In the genomic region with DNA sequence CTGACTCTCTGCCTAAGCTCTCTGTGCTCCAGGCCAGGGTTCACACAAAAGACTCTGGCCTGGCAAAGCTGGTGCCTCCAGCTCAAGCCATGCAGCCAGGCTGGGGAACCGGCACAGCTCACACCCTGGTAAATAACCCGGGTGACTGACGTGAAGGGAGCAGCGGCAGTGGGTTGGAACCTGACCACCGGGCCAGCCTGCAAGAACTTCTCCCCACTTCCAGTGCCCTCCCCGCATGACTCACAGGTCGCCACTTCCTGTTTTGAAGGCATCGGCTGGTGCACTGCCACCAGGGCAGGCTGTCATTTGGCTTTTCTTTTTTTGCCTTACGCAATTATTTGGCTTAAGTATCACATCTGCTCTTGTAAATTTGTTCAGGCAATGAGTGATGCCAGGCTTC, we compare ENCODE assay signal across 9 mouse cellular contexts.
DNase-seq lines count a peak whose midpoint lies in the region; ATAC-seq and TF ChIP-seq lines count a peak whose summit lies in the region.
"Had no signal": no experiment of that assay in that cellular context is flagged by ENCODE, and none has a peak within 500 bp of the region (broad histone marks: within the 10 kb centered on the region; RNA-seq: fewer than 3 reads in every experiment).

No protein-coding gene starts in this region.

- no peak overlapping the region for H3K27ac ChIP-seq in heart, embryonic 11.5 days (ENCODE audit: low read depth, low read length)
- H3K27ac ChIP-seq in spleen, adult 2 months (ENCODE audit: insufficient read depth, low read length): peak overlapping the region; percentile 98
- H3K27ac ChIP-seq: midbrain, embryonic 12.5 days had no signal

- peaks cover 23% of the 10 kb centered on the region for H3K4me1 ChIP-seq in heart, embryonic 11.5 days (ENCODE audit: control insufficient read depth, insufficient read depth, low read length)
- H3K4me1 ChIP-seq in lung, adult 2 months (ENCODE audit: control insufficient read depth, insufficient read depth, low read length): peaks cover 14% of the 10 kb centered on the region
- H3K4me1 ChIP-seq in spleen, adult 2 months (ENCODE audit: control insufficient read depth, insufficient read depth, insufficient read length): peaks cover 51% of the 10 kb centered on the region

- H3K9ac ChIP-seq in heart, embryonic 11.5 days (ENCODE audit: low read depth, low read length): no peak overlapping the region
- H3K9ac ChIP-seq: midbrain, embryonic 12.5 days had no signal

- no peak overlapping the region for H3K4me2 ChIP-seq in heart, embryonic 11.5 days
- H3K4me2 ChIP-seq: midbrain, embryonic 12.5 days had no signal

- H3K36me3 ChIP-seq in heart, embryonic 11.5 days (ENCODE audit: control insufficient read depth, insufficient read depth, low read length): no peaks in the 10 kb centered on the region
- peaks cover 5% of the 10 kb centered on the region for H3K36me3 ChIP-seq in spleen, adult 2 months (ENCODE audit: control insufficient read depth, insufficient read depth, low read length)
- H3K36me3 ChIP-seq: midbrain, embryonic 12.5 days had no signal

- H3K9me3 ChIP-seq in heart, embryonic 11.5 days (replicated peaks; ENCODE audit: control insufficient read depth, low read length): no peaks in the 10 kb centered on the region
- H3K9me3 ChIP-seq: midbrain, embryonic 12.5 days had no signal

- DNase-seq in heart, adult 11 months: peak; percentile 99
- DNase-seq in brain, adult 2 months (ENCODE audit: low read depth, low spot score): peak; percentile 71
- peak; percentile 83 to 90 for DNase-seq in heart, adult 9 months (ENCODE audit: low spot score in 2 of 2)
- DNase-seq in kidney, postnatal 14 days: peak; percentile 60
- DNase-seq in lung, adult 2 months: peak; percentile 85
- peak; percentile 90 to 95 for DNase-seq in spleen, adult 2 months (ENCODE audit: low read depth in 1 of 2, low spot score in 2 of 2)
- no peak for DNase-seq in embryo, embryonic 11 days

- 56% methylated on average over 9 of the region's 9 CpGs for WGBS in heart, embryonic 11.5 days (ENCODE audit: insufficient replicate concordance)
- 1% methylated on average over 9 of the region's 9 CpGs for WGBS in lung, adult 2 months
- WGBS in spleen, adult 2 months: 1% methylated on average over 9 of the region's 9 CpGs

- no peak overlapping the region for H3K4me3 ChIP-seq in heart, embryonic 11.5 days (ENCODE audit: low read depth, low read length)
- peak overlapping the region; percentile 9 for H3K4me3 ChIP-seq in lung, adult 2 months (replicated peaks; ENCODE audit: extremely low read depth, low read depth, low read length)
- H3K4me3 ChIP-seq in spleen, adult 2 months (ENCODE audit: extremely low read depth, insufficient read depth, insufficient read length): peak overlapping the region; percentile 19; the same call in 1 of the 2 replicates
- H3K4me3 ChIP-seq: midbrain, embryonic 12.5 days had no signal

- no peaks in the 10 kb centered on the region for H3K27me3 ChIP-seq in heart, embryonic 11.5 days (ENCODE audit: control insufficient read depth, insufficient read depth, low read length)
- H3K27me3 ChIP-seq in spleen, adult 2 months (ENCODE audit: control insufficient read depth, insufficient read depth, low read length): no peaks in the 10 kb centered on the region
- H3K27me3 ChIP-seq: midbrain, embryonic 12.5 days had no signal

- no peak for TF ChIP-seq CTCF in lung, adult 2 months (IDR thresholded peaks at IDR 0.05; ENCODE audit: insufficient read depth, low read length)
- TF ChIP-seq CTCF in spleen, adult 2 months (IDR thresholded peaks at IDR 0.05; ENCODE audit: extremely low read depth, insufficient read depth, insufficient read length, insufficient replicate concordance): no peak

- TF ChIP-seq POLR2A in lung, adult 2 months (IDR thresholded peaks at IDR 0.05; ENCODE audit: borderline replicate concordance, extremely low read depth, low read depth, low read length): peak; percentile 88; the same call in 1 of the 2 replicates
- peak; percentile 93 for TF ChIP-seq POLR2A in spleen, adult 2 months (IDR thresholded peaks at IDR 0.05; ENCODE audit: low read depth, low read length)

- ATAC-seq in heart, embryonic 11.5 days (replicated peaks; ENCODE audit: insufficient number of reproducible peaks, low FRiP score, low TSS enrichment): no peak
